Mouse (Mus musculus): ENCODE measurements around the gene Txn1.

Gene Txn1

GRCm38 (mm10) chr4:57956029-57956960 is at the start of gene Txn1:
TSS of gene Txn1 (minus strand) at chr4:57956411.
- DNase-seq, result peak; percentile 96

GRCm38 (mm10) chr4:58003501-58003900 is 47.3 kb upstream of the Txn1 start:
- no peak for DNase-seq

- no peak for DNase-seq
These were observed 35.2 kb upstream of the Txn1 start for GRCm38 (mm10) chr4:57991425-57991824.

GRCm38 (mm10) chr4:57974400-57975117 is 18.3 kb upstream of the Txn1 start:
- no peak for DNase-seq

GRCm38 (mm10) chr4:57973592-57974268 is 17.5 kb upstream of the Txn1 start:
- no peak for DNase-seq

- DNase-seq, result no peak
These were observed 14.1 kb upstream of the Txn1 start for GRCm38 (mm10) chr4:57970285-57970684.

- DNase-seq, result no peak
These were observed 11.0 kb upstream of the Txn1 start for GRCm38 (mm10) chr4:57967195-57967594.

GRCm38 (mm10) chr4:57965516-57965915 is 9.3 kb upstream of the Txn1 start:
- no peak for DNase-seq

- DNase-seq, result no peak
These were observed 7.9 kb upstream of the Txn1 start for GRCm38 (mm10) chr4:57964143-57964542.

GRCm38 (mm10) chr4:57959056-57959455 is 2.8 kb upstream of the Txn1 start:
- DNase-seq, result no peak

GRCm38 (mm10) chr4:57958098-57958497 is 1.9 kb upstream of the Txn1 start:
- no peak for DNase-seq

GRCm38 (mm10) chr4:57957200-57958085 is 1.2 kb upstream of the Txn1 start:
- DNase-seq, result peak; percentile 46

- peak; percentile 66 for DNase-seq
These were observed 660 bp downstream of the Txn1 start for GRCm38 (mm10) chr4:57955544-57955958.

GRCm38 (mm10) chr4:57954991-57955390 is 1.2 kb downstream of the Txn1 start:
- peak; percentile 29 for DNase-seq

- DNase-seq, result peak; percentile 21
These were observed 1.6 kb downstream of the Txn1 start for GRCm38 (mm10) chr4:57954580-57954979.

GRCm38 (mm10) chr4:57953796-57954195 is 2.4 kb downstream of the Txn1 start:
- DNase-seq, result no peak

GRCm38 (mm10) chr4:57952891-57953290 is 3.3 kb downstream of the Txn1 start:
- no peak for DNase-seq

GRCm38 (mm10) chr4:57952416-57952815 is 3.8 kb downstream of the Txn1 start:
- no peak for DNase-seq

- no peak for DNase-seq
These were observed 6.3 kb downstream of the Txn1 start for GRCm38 (mm10) chr4:57949866-57950265.

- DNase-seq, result no peak
These were observed 8.7 kb downstream of the Txn1 start for GRCm38 (mm10) chr4:57947476-57947875.

GRCm38 (mm10) chr4:57947036-57947435 is 9.2 kb downstream of the Txn1 start:
- no peak for DNase-seq

GRCm38 (mm10) chr4:57942892-57943291 is 13.3 kb downstream of the Txn1 start:
- no peak for DNase-seq

Data from cerebellum, adult 9-10 months (tissue).